Mouse (Mus musculus) gastrocnemius, postnatal 10 days (tissue): ENCODE data around the gene Zfp583. TPM values are rescaled to one million over a fixed set of nuclear protein-coding genes. Genes with fewer than 3 reads are reported as not detected.

Source experiments
- DNase-seq: peaks from one replicate; pipeline ENCODE4 v3.0.0; 2021; ENCODE audit warnings: mixed read lengths
- total RNA-seq, 2 experiments: library from RNA; stranded (reverse); gene quantifications; 2 replicates each; pipeline ENCODE4 v1.2.3; 2021

Gene Zfp583
- total RNA-seq, 2 experiments from 2014 or later: 0.47 to 1.0 TPM

DNA sequence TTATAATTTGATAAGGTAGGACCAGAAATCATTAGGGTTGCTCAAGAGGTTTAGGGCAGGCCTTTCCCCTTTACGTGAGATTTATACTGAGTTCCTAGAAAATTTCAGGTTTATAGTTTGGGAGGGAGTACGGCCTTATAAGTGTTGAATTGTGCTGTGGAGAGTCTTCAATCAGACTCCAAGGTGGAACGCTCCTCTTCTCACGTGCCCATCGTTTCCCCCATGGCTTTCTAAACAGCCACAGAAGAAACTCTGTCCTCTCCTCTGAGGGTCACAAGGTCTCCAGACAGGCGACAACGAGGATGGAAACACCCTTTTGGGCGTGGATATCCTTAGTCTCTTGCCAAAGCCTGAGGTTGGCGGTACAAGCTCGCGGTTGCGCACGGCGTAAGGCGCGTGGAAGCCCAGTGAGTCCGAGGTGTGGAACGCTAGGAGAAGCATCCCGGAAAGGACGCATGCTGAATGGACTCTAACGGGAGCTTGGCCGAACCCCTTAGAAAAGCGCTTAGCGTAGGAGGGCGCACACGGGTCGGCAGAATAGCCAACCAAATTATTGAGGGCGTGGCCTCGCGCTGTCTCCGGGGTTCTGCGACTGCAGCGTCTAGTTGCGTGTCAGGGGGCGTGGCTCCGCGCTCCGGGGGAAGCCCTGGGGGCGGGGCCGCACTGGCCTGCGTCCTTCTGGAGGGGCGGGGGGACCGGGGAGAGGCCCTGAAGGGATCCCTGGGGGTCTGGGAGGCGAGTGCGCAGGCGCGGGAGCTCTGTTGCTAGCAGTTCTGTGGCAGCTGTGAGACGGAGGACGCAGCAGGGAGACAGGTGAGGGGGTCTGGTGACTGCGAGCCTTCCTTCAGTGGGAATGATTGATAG, 45.0 kb downstream of the Zfp583 start, which contains the start of gene Zfp667:
Gene Zfp667 (plus strand): TSS at position 738 of the 864 bp plus-strand sequence.
- peak; percentile 99 for DNase-seq

- DNase-seq: no peak
These were observed 45.7 kb downstream of the Zfp583 start for GRCm38 (mm10) chr7:6285366-6285765.

DNA sequence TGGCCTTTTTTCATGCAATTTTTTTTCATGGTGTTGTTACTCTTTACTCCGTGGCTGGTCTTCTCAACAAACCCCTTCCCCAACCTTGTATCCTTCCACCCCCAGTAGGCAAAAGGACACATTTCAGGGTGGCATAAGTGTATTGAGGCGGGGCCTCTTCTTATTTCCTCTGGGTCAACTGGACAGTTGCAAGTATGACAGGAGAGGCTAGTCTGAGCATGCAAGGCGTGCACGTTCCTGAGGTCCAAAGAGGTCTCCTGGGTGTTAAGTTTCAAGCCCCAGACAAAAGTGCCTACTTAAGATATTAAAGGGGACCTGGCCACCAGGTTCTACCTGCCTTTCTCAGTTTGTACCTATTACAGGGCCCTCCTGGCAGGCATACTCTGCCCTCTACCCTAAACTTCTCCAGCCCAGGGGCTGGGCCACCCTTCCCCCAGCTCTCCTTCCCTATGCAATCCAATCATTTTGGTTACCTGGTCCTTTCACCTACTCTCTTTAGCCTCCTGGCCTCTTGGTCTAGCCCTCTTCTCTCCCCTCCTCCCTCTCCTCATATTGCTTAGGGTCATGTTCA, 46.6 kb downstream of the Zfp583 start:
- no peak for DNase-seq

- peak; percentile 68 for DNase-seq
These were observed 47.5 kb downstream of the Zfp583 start for GRCm38 (mm10) chr7:6283451-6284075.

DNA sequence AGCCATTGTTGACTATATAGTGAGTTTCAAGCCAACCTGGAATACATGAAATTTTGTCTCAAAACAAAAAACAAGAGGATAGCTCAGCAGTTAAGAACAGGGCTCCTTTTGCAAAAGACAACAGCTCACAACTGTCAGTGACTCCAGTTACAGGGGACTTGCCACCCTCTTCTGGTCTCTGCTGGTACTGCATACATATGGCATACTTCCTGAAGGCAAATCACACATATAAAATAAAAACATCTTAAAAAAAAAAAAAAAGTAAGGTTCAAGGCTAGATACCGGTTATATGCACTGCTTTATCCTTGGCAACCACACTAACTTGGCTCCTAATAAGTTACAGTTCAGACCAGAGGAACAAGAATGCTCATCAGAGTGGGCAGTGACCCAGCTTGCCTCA, 48.3 kb downstream of the Zfp583 start:
- DNase-seq: peak; percentile 74

DNA sequence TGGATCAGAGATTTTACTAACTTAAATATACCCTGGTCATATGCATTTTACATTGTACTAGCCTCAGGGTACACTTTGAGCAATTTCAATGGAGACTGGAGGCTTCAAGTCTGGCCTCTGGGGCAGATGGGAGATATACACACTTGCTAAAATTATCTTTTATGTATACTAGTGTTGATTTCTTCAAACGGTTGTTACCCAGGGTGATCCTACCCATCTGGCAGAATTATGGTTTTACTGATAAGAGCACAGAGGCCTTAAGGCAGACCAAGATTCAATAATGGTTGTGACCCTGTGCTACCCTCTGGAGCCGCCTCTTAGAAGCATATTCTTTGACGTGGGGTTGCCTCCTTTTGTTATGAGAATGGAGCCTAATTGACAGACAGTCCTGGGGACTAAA, 53.2 kb downstream of the Zfp583 start:
- no peak for DNase-seq

DNA sequence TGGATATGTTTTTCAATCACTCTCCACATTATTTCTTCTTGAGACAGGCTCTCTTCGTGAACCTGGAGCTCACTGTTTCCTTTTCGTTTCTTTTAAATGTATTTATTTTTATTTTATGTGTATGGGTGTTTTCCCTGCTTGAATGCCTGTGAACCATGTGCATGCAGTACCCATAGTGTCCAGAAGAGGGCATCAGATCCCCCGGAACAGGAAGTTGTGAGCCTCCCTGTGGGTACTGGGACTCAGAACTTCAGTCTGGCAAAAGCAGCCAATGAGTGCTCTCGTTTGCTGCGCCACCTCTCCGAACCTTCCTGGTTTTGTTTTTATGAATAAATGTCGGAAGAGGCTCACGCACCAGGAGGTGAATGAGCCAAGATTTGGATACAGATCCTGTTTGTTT, 65.4 kb downstream of the Zfp583 start:
- DNase-seq: peak; percentile 37

Other genes starting within 250 kb of the Zfp583 start
- 10 to 100 TPM; 40.4 to 41.1 TPM for gene Zfp787, start 175.3 kb downstream of the Zfp583 start, total RNA-seq
- gene Zfp444, start 159.1 kb downstream of the Zfp583 start, total RNA-seq: 1 to 10 TPM; 7.4 to 8.1 TPM
- gene Galp, start 134.2 kb downstream of the Zfp583 start, total RNA-seq: not detected
- not detected for gene Zscan5b, start 109.0 kb downstream of the Zfp583 start, total RNA-seq
- not detected for gene Epp13, start 78.6 kb downstream of the Zfp583 start, total RNA-seq
- 1 to 10 TPM; 3.0 to 3.6 TPM for gene Zfp667, start 44.7 kb downstream of the Zfp583 start, total RNA-seq
- gene Gm3854, start 12.5 kb upstream of the Zfp583 start, total RNA-seq: under 1 TPM; 0.12 to 0.14 TPM
- under 1 TPM; 0.84 to 0.92 TPM for gene Zfp78, start 32.0 kb upstream of the Zfp583 start, total RNA-seq
- 1 to 10 TPM; 3.7 to 3.9 TPM for gene Zfp28, start 52.0 kb upstream of the Zfp583 start, total RNA-seq
- under 1 TPM in 1 of 2 experiments, not detected in 1; 0.77 TPM for gene Smim17, start 67.4 kb upstream of the Zfp583 start, total RNA-seq
- not detected for gene Gm20715, start 79.0 kb upstream of the Zfp583 start, total RNA-seq
- not detected for gene Olfr1344, start 107.4 kb upstream of the Zfp583 start, total RNA-seq
- gene Olfr1336, start 124.9 kb upstream of the Zfp583 start, total RNA-seq: not detected
- gene Olfr1346, start 135.8 kb upstream of the Zfp583 start, total RNA-seq: not detected
- gene Olfr5, start 155.7 kb upstream of the Zfp583 start, total RNA-seq: not detected
- gene Olfr1347, start 168.5 kb upstream of the Zfp583 start, total RNA-seq: not detected
- not detected for gene Olfr1348, start 177.5 kb upstream of the Zfp583 start, total RNA-seq
- not detected for gene Olfr1349, start 191.7 kb upstream of the Zfp583 start, total RNA-seq
- gene Olfr1350, start 233.6 kb upstream of the Zfp583 start, total RNA-seq: not detected